Mouse (Mus musculus): ENCODE measurements around the gene AL731706.1. TPM values are rescaled to one million over a fixed set of nuclear protein-coding genes. Genes with fewer than 3 reads are reported as not detected.

Gene AL731706.1
- polyA plus RNA-seq, 1 experiment from 2014 or later, result 17.0 TPM

DNA sequence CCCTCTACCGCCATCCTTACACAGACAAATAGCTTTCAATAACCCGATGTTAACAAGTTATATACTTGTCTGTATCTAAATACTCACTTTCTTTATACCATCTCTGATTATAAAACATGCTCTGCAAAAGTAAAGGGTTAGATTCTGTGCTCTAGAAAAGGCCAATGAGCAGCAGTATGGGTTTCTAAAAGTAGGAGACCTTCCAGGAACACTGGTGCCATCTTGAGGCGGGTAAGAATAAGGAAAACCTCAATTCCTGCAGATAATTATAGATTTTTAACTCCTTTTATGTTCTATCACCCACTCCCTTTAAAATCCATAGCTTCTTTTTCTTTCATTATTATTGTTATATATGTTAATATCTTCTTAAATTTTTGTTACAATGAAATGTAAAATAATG is 55.3 kb downstream of the AL731706.1 start:
- ChIA-PET CTCF (interaction anchor here (1.0 to 1.2 kb wide), 4 partner anchors 10 to 71 kb away, joined by 3 read pairs; no protein-coding TSS in a partner anchor), POLR2A (no interaction called here)
- DNase-seq (ENCODE audit: low read depth, low spot score) (no peak), ATAC-seq (no peak)
- peak; percentile 18 for TF ChIP-seq CTCF (IDR thresholded peaks at IDR 0.05)
- H3K27me3 ChIP-seq, result no peaks in the 10 kb centered on the region
- in situ Hi-C loops (cut with MboI; ENCODE audit: low pct_unique_long_range_greater_than_20kb), result no loop called here

DNA sequence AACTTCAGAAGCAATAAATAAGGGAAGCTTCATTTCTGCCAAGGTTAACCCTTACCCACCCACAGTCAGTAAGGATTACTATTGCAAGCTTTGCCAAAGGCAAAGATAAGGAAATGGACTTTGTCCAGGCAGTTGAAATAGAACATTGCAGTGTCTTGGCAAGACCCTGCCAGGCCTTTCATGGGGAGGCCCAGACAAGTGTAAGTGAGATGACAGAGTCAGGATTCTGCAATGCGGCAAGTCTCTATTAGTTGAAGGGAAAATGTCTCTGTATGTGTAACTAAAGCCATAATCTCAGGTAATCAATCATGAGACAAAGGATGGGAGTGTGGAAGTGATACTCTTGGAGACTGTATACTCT is 56.5 kb downstream of the AL731706.1 start:
- CTCF ChIA-PET, result interaction anchor here (1.2 kb wide), 1 partner anchor 1116 kb away, joined by 3 read pairs; no protein-coding TSS in a partner anchor
- in situ Hi-C loops (cut with MboI; ENCODE audit: low pct_unique_long_range_greater_than_20kb), result no loop called here
- no peaks in the 10 kb centered on the region for H3K27me3 ChIP-seq
- POLR2A ChIA-PET, result no interaction called here
- TF ChIP-seq CTCF (IDR thresholded peaks at IDR 0.05), result no peak
- DNase-seq (ENCODE audit: low read depth, low spot score) (no peak), ATAC-seq (no peak)

DNA sequence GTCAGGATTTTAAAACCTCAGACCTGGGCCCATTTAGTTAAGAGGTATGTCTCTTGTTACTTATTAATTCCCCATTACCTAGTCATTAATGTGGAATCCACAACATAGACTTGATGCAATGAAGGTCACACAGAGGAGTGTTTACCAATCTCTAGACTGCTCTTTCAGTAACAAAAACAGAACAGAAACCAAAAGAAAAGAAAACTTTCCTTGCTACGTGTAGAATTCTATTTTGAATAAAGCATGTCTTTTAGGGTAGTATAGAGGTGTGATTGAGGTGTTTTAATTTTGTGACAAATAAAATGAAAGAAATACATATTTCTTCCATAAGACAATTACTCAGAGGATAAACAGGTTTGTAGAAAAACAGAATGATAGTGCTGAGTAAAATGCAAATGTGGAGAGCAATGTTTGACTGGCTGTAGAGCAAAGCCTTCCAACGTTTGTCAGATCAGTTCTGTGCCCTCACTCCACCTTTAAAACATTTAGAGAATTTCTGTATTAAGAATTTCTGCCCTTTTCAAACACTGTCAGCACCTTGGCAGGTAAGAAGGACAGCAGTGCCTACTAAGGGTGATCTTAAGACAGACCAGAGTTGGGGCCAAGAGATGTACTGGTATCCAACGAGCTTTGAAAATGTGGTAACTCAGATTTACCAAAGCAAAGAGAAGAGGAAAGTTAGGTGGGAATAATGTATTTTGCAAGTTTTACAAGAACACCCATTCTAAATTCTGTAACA is 57.0 kb downstream of the AL731706.1 start:
- no peak for DNase-seq (ENCODE audit: low read depth, low spot score)
- no peaks in the 10 kb centered on the region for H3K27me3 ChIP-seq
- CTCF ChIA-PET, result interaction anchor here (1.2 kb wide), 1 partner anchor 1116 kb away, joined by 3 read pairs; no protein-coding TSS in a partner anchor
- POLR2A ChIA-PET, result no interaction called here
- TF ChIP-seq CTCF (IDR thresholded peaks at IDR 0.05), result no peak
- in situ Hi-C loops (cut with MboI; ENCODE audit: low pct_unique_long_range_greater_than_20kb), result no loop called here
- no peak for ATAC-seq

DNA sequence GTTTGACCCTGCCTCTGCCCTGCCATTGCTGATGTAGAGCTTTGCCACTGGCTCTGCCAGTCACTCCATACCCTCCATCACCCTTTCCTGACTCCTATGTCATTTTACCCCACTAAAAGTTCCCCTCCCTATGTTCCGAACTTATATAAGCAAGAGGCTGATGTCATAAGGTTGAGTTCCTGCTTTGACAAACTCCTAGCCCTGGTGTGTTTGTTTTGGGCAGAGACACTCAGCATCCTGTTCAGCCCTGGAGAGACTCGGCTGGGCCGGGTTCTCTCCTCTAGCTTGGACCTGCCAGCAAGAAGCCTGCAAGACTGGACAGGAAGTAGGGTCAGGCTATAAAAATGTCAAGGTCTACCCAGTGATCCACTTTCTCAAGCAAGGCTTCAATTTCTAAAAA is 58.3 kb downstream of the AL731706.1 start:
- in situ Hi-C loops (cut with MboI; ENCODE audit: low pct_unique_long_range_greater_than_20kb), result no loop called here
- ChIA-PET POLR2A (no interaction called here), CTCF (no interaction called here)
- DNase-seq (ENCODE audit: low read depth, low spot score) (no peak), ATAC-seq (no peak)
- no peaks in the 10 kb centered on the region for H3K27me3 ChIP-seq
- TF ChIP-seq CTCF (IDR thresholded peaks at IDR 0.05), result no peak

Other genes starting within 250 kb of the AL731706.1 start
- gene Snap25, start 177.9 kb downstream of the AL731706.1 start, polyA plus RNA-seq (2021), result not detected
- gene AL731706.2, start 5.7 kb downstream of the AL731706.1 start, polyA plus RNA-seq (2021), result 52.0 TPM
- gene Slx4ip, start 171 bp downstream of the AL731706.1 start, polyA plus RNA-seq (2021), result 6.6 TPM
- 24.0 TPM for gene Mkks, start within 50 bp of the AL731706.1 start, polyA plus RNA-seq (2021)
- gene Jag1, start 225.3 kb upstream of the AL731706.1 start, polyA plus RNA-seq (2021), result 37.3 TPM

Measured in Patski (cell line).